Mouse (Mus musculus) forebrain, embryonic 12.5 days (tissue): ENCODE data around the gene Acvr1c. TPM values are rescaled to one million over a fixed set of nuclear protein-coding genes. Genes with fewer than 3 reads are reported as not detected.

Experiments used
- ATAC-seq: fragments of 200-750 bp; cut with Nextera tagmentation; 2 replicates; pipeline ENCODE4 v1.8.0; 2017; ENCODE audit warnings: moderate TSS enrichment; ENCODE audit not compliant: low FRiP score
- H3K27ac ChIP-seq: fragments of 300-500 bp; sonication (generic); 2 replicates; pipeline ENCODE4 v1.5.1; 2016; ENCODE audit warnings: mild to moderate bottlenecking
- H3K27me3 ChIP-seq: fragments of 300-500 bp; sonication (generic); 2 replicates; pipeline ENCODE4 v1.6.1; 2016; ENCODE audit warnings: mild to moderate bottlenecking
- H3K36me3 ChIP-seq: fragments of 300-500 bp; sonication (generic); replicated peaks from 2 replicates; pipeline ENCODE4 v1.6.1; 2016; ENCODE audit warnings: mild to moderate bottlenecking
- H3K4me1 ChIP-seq: fragments of 300-500 bp; sonication (generic); 2 replicates; pipeline ENCODE4 v1.6.1; 2016
- H3K4me2 ChIP-seq: fragments of 300-500 bp; sonication (generic); 2 replicates; pipeline ENCODE4 v1.6.1; 2016; ENCODE audit warnings: mild to moderate bottlenecking, moderate library complexity
- H3K4me3 ChIP-seq: fragments of 300-500 bp; sonication (generic); replicated peaks from 2 replicates; pipeline ENCODE4 v1.5.1; 2016; ENCODE audit warnings: mild to moderate bottlenecking
- H3K9ac ChIP-seq: fragments of 300-500 bp; sonication (generic); 2 replicates; pipeline ENCODE4 v1.6.1; 2016; ENCODE audit warnings: mild to moderate bottlenecking
- H3K9me3 ChIP-seq: fragments of 300-500 bp; sonication (generic); 2 replicates; pipeline ENCODE4 v1.6.1; 2016
- WGBS: fragments of 180-500 bp; shearing (Covaris S2); methylation state at CpG from one replicate; pipeline ENCODE4 v1.1.7; 2016; 5-methylcytosine and 5-hydroxymethylcytosine counted together
- polyA plus RNA-seq: library from polyadenylated mRNA; unstranded; fragments of >200 nt; fragmentation: Nextera tagmentation; extraction: Ambion mirVana; gene quantifications from 2 replicates; pipeline ENCODE4 v1.2.1, GENCODE M21; 2016

The Acvr1c gene
- 0.23 and 1.1 TPM in 2 replicates for polyA plus RNA-seq

DNA sequence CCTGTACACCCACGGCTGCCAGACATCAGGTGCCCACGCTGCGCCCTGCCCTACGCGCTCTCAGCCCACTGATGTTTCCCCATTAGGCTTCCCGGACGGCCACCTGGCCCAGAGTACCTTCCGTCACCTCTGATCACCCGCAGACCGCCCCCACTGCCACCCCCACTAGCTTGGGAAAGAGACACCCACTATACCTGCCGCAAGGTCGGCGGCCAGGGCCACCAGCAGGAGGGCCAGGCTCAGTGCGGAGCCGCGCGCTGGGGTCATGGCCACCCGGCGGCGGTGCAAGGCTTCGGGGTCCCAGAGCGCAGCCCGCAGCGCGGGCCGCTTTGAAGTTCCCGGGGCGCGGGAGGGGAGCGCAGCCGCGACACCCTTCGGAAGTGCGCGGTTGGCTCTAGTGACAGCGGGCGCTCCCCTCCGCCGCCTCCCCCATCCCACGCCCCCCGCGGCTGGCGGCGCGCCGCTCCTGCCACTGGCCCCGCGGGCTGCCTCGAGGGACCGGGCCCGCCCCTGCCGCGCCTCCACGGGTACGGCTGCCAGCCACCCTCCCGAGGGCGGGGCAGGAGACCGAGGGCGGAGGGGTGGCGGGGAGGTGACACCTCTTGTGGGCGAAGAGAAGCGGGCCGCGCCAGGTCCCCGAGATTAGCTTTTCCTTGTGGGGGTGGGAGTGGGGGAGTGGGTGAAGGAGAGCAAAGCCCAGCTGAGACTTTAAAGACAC lies at the start of gene Acvr1c:
TSS of gene Acvr1c (minus strand) at position 482 of the 718 bp plus-strand sequence.
- Histone ChIP-seq H3K27ac (no peak within 1 kb of the TSS), H3K4me2 (peak within 1 kb of the TSS; percentile 100), H3K36me3 (no peaks in the 10 kb centered on the region), H3K4me1 (peaks cover 12% of the 10 kb centered on the region), H3K9me3 (no peaks in the 10 kb centered on the region), H3K27me3 (peaks cover 27% of the 10 kb centered on the region), H3K4me3 (peak within 1 kb of the TSS; percentile 62), H3K9ac (peak within 1 kb of the TSS; percentile 65)
- under 1% methylated on average over 63 of the region's 65 CpGs for WGBS
- ATAC-seq: peak; percentile 83

DNA sequence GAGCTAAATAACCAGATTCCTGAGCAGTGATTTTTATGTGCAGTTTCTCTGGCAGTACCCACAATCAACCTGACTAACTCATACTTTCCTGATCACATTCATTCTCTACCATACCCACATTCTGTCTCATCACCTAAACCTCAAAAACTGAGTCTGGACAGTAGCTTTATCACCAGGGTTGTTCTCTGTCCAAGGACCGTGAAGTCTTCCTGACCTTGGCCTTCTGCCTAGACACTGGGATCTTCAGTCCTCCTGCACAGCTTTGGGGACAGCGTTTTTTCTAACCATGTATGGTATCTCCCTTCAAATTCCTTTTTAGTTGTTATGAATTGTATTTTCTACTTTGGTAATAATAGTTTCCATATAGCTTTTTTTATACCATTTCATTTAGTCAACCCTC lies 45.8 kb upstream of the Acvr1c start:
- Histone ChIP-seq H3K9ac (no peak overlapping the region), H3K4me1 (no peaks in the 10 kb centered on the region), H3K4me2 (no peak overlapping the region), H3K36me3 (no peaks in the 10 kb centered on the region), H3K27me3 (no peaks in the 10 kb centered on the region), H3K4me3 (no peak overlapping the region), H3K27ac (no peak overlapping the region), H3K9me3 (no peaks in the 10 kb centered on the region)
- ATAC-seq: no peak
- WGBS: 89% methylated on average over 2 of the region's 2 CpGs

DNA sequence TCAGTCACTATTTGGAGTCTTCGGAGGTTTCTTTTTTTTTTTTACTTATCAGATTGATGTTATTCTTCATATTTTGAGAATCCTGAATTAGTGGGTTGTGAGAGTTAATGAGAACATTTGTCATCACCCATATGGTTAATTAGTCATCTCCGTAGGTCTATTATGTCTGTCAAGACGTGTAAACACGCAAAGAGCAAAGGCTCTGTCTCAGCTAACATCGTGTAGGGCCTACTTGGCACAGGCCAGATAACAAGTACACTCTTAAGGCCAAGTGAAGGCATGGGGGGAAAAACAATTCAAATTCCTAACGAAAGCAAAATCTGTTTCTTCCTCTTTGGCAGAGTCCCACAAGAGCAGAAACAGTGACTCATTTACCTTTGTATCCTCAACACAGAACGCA lies 30.9 kb upstream of the Acvr1c start:
- Histone ChIP-seq H3K4me2 (no peak overlapping the region), H3K27ac (no peak overlapping the region), H3K36me3 (no peaks in the 10 kb centered on the region), H3K9me3 (no peaks in the 10 kb centered on the region), H3K27me3 (no peaks in the 10 kb centered on the region), H3K9ac (no peak overlapping the region), H3K4me1 (no peaks in the 10 kb centered on the region), H3K4me3 (no peak overlapping the region)
- no peak for ATAC-seq
- 73% methylated on average over 7 of the region's 7 CpGs for WGBS

DNA sequence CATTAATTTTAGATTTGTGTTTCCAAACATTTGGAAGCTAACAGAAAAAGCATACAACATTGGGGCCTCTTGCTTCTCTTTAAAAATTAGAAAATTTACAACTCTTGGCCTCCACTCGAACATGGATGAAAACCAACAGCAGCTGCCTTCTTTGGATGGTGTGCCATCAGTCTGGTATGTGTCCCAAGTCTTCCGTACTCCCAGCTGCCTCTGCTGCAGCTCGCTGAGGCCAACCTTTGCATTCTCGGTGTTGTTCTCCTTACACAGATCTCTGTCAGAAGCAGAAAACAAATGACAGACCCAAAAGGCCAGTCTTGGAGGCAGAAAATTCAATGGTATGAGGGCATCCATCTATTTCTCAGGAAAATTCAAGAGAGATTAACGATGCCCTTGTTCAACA lies 22.3 kb upstream of the Acvr1c start:
- no peak for ATAC-seq
- Histone ChIP-seq H3K36me3 (no peaks in the 10 kb centered on the region), H3K4me3 (no peak overlapping the region), H3K4me1 (0 out of 2 replicates have a peak, but pooled peaks cover 6% of the 10 kb centered on the region), H3K9me3 (no peaks in the 10 kb centered on the region), H3K27ac (no peak overlapping the region), H3K27me3 (no peaks in the 10 kb centered on the region), H3K4me2 (no peak overlapping the region), H3K9ac (no peak overlapping the region)
- WGBS: 79% methylated on average over 5 of the region's 5 CpGs

DNA sequence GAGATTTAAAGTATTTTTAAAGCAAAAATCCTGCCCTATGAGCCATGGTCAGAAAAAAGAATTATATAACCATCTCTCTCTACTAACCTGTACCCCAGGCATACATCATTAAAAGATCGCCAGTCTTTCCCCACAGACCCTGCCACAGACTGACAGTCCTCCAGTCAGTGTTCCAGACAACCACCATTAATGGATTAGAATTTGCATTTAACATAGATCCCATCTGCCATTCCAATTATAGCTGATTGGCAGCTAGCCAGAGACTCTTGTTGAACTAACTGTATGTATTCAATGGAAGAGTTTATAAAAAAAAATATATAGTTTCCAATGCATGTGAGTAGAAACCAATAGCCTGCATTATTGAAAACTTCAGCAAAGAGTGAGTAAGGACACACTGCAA lies 21.8 kb upstream of the Acvr1c start:
- no peaks in the 10 kb centered on the region for H3K9me3 ChIP-seq
- H3K27me3 ChIP-seq: no peaks in the 10 kb centered on the region
- no peak overlapping the region for H3K4me2 ChIP-seq
- no peak overlapping the region for H3K27ac ChIP-seq
- 0 out of 2 replicates have a peak, but pooled peaks cover 6% of the 10 kb centered on the region for H3K4me1 ChIP-seq
- H3K36me3 ChIP-seq: no peaks in the 10 kb centered on the region
- H3K4me3 ChIP-seq: no peak overlapping the region
- 51% methylated on average over 1 of the region's 1 CpGs for WGBS
- H3K9ac ChIP-seq: no peak overlapping the region
- ATAC-seq: peak; percentile 55; the same call in 1 of the 2 replicates

DNA sequence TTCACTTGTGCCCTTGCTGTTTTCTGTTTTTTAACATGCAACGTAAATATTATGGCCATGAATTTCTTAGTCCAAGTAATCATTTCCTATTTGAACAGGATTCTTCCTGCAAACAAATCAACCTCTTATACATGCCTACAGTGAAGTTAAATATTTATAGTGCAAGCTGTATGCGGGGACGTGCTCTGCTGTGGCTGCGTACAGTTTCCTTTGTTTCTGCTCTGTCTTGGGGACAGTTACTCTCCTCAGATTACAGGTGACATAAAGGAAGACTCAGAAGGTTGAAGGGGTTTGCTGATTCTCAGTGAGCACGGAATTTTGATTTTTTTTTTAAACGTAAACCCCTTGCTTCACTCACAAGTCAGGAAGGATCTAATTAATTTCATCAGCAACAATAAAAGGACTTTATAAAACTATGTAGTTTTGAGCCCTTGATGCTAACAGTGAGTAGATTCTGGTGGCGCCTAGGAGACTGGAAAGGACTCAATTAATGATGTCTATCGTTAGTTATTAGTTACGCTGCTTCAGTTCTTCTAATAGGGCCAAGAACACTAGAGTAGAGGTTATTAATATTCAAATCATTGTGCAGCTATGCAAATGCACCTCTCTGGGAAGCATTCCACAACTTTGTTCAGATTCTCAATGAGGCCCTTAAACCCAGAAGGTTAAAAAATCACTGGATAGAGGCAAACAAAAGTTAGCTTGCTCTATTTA lies 19.9 kb upstream of the Acvr1c start:
- H3K4me3 ChIP-seq: no peak overlapping the region
- no peaks in the 10 kb centered on the region for H3K27me3 ChIP-seq
- no peaks in the 10 kb centered on the region for H3K36me3 ChIP-seq
- H3K4me2 ChIP-seq: no peak overlapping the region
- H3K4me1 ChIP-seq: 0 out of 2 replicates have a peak, but pooled peaks cover 6% of the 10 kb centered on the region
- ATAC-seq: no peak; the same call in 1 of the 2 replicates
- 47% methylated on average over 9 of the region's 9 CpGs for WGBS
- H3K9ac ChIP-seq: no peak overlapping the region
- H3K27ac ChIP-seq: no peak overlapping the region
- no peaks in the 10 kb centered on the region for H3K9me3 ChIP-seq

DNA sequence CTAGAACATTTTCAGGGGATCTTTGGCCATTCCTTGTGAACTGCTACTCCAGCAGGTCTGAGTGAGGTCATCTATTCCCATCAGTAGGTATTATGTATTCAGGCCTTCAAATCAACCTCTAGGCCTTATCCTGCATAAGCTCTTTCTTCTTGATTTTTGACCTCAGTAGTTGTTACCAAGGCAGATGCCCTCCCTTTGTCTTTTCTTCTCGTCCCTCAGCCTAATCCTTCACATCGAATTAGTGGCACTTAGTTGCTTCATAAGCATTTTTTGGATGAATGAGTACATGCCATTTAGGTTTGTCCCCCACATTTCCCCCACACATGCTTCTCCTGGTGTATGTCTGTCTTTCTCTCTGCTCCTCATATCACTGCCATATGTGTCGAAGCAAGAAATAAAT lies 8.5 kb upstream of the Acvr1c start:
- Histone ChIP-seq H3K9ac (no peak overlapping the region), H3K4me2 (no peak overlapping the region), H3K27me3 (no peaks in the 10 kb centered on the region), H3K27ac (no peak overlapping the region), H3K36me3 (no peaks in the 10 kb centered on the region), H3K9me3 (no peaks in the 10 kb centered on the region), H3K4me1 (no peaks in the 10 kb centered on the region), H3K4me3 (no peak overlapping the region)
- ATAC-seq: no peak
- WGBS: 51% methylated on average over 3 of the region's 3 CpGs

DNA sequence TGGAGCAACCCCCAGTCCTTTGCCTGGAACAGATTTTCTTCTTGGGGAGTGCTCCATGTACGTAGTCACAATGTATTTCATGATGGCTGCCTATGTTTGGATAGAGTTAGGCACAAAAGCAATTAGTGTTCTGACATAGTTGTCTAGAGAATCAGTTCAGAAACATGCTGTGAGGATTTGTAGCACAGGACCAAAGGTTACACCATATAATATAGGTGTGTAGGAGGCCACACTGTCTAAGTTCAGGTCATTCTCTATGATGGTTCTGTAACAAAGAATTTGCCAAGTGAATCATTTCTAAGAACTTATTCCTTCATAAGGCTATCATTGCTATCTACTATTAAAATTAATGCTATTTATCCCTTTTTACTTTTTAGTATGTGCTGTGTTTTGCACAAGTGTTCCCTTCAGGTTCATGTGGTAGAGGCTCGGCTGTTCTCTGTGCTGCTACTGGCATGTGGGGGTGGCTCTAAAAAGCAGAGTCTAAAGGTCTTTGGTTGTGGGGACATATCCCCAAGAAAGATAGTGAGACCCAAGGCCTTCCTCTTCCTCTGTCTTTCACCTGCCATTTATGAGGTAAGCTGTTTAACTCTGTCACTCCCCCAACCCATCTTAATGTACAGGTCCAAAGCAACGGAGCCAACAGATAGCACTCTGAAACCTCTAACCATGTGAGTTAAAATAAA lies 3.8 kb upstream of the Acvr1c start:
- 86% methylated on average over 3 of the region's 3 CpGs for WGBS

DNA sequence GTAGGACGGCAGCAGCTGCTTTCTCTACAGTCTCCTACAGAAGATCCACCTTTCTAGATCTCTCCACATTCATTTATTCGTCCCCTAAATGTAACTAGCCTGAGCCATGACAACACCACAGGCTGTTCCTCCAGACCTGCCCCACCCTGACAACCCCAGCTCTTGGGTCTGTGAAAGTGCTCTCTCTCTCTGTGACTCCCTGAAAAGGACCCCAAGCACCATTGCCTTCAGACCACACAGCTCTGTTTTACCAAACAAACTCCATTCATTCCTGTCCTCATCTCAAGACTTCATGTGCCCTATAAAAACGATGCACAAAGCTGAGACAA lies 401 bp upstream of the Acvr1c start:
- peak overlapping the region; percentile 100 for H3K4me2 ChIP-seq
- H3K4me3 ChIP-seq: peak overlapping the region; percentile 62
- no peak overlapping the region for H3K27ac ChIP-seq
- WGBS: 17% methylated on average over 3 of the region's 3 CpGs
- H3K36me3 ChIP-seq: no peaks in the 10 kb centered on the region
- no peaks in the 10 kb centered on the region for H3K9me3 ChIP-seq
- peak; percentile 49 for ATAC-seq
- peaks cover 27% of the 10 kb centered on the region for H3K27me3 ChIP-seq
- H3K9ac ChIP-seq: no peak overlapping the region
- H3K4me1 ChIP-seq: peaks cover 12% of the 10 kb centered on the region

More for the DNA sequence above, 3.8 kb upstream of the Acvr1c start:
- H3K27ac ChIP-seq: no peak overlapping the region
- no peak overlapping the region for H3K4me2 ChIP-seq
- peaks cover 18% of the 10 kb centered on the region for H3K27me3 ChIP-seq
- H3K9ac ChIP-seq: no peak overlapping the region
- no peak for ATAC-seq
- no peaks in the 10 kb centered on the region for H3K36me3 ChIP-seq
- peaks cover 12% of the 10 kb centered on the region for H3K4me1 ChIP-seq
- H3K4me3 ChIP-seq: no peak overlapping the region
- no peaks in the 10 kb centered on the region for H3K9me3 ChIP-seq

DNA sequence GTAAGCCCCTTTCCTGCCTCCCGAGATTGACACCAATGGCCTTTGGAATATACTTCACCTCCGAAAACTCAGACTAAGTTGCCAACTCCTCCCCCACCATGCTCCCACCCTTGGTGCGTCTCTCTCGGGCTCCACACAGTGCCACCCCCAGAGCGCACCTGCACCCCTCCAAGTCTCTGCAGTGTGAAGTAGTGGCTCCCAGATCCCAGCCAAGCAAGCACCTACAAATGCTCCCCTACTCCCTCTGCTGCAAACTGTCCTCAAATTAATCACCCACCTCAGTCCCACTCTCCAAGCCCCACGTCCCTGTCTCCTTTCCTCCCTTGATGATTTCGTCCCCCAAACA lies 654 bp downstream of the Acvr1c start:
- under 1% methylated on average over 7 of the region's 7 CpGs for whole genome bisulfite sequencing
- peaks cover 27% of the 10 kb centered on the region for H3K27me3 ChIP-seq
- no peaks in the 10 kb centered on the region for H3K36me3 ChIP-seq
- peak overlapping the region; percentile 100 for H3K4me2 ChIP-seq
- no peaks in the 10 kb centered on the region for H3K9me3 ChIP-seq
- peaks cover 12% of the 10 kb centered on the region for H3K4me1 ChIP-seq
- ATAC-seq: peak; percentile 61
- peak overlapping the region; percentile 62 for H3K4me3 ChIP-seq
- H3K27ac ChIP-seq: no peak overlapping the region
- peak overlapping the region; percentile 65 for H3K9ac ChIP-seq

DNA sequence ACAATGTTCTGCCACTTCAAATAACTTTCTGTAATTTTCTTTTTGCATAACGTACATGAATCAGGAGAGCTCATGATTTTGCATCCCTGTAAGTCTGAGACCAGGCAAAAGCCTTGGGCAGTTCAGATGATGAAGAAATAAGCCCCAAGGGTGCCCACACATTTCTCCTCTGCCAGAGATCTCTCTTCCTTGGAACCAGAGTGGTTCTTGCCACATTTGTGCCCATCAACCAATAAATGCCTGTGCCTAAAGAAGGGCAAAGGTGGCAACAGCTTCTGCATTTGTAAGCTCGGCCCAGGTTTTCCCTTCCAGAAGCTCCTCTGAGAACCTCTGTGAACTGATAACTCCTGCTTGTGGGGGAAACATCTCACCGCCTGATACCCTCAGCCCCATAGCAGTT lies 3.3 kb downstream of the Acvr1c start:
- ATAC-seq: no peak
- Histone ChIP-seq H3K4me1 (peaks cover 12% of the 10 kb centered on the region), H3K9ac (no peak overlapping the region), H3K9me3 (no peaks in the 10 kb centered on the region), H3K4me3 (no peak overlapping the region), H3K27me3 (peaks cover 27% of the 10 kb centered on the region), H3K27ac (no peak overlapping the region), H3K36me3 (no peaks in the 10 kb centered on the region), H3K4me2 (no peak overlapping the region)
- 85% methylated on average over 3 of the region's 3 CpGs for WGBS

DNA sequence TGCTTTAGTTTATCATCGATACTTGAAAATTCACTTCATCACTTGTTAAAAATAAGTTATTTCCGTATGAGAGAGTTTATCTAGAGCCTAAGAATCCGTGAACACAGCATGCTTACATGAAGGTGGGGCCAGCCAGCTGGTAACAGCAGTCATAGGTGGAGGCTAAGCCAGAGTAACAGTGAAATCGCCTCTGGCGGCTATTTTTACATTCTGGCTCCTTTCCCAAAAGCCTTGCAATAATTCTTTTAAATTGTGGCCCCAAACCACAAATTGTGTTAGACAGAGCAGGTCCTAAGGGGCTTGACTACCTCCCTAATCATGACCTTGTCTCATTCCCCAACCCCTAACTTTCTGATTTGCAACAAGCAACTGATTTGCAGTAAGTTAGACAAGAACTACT lies 4.8 kb downstream of the Acvr1c start:
- Histone ChIP-seq H3K4me3 (no peak overlapping the region), H3K9ac (no peak overlapping the region), H3K4me1 (peaks cover 10% of the 10 kb centered on the region), H3K9me3 (no peaks in the 10 kb centered on the region), H3K27me3 (peaks cover 20% of the 10 kb centered on the region), H3K27ac (no peak overlapping the region), H3K36me3 (no peaks in the 10 kb centered on the region), H3K4me2 (no peak overlapping the region)
- WGBS: 83% methylated on average over 5 of the region's 5 CpGs
- no peak for ATAC-seq
